Mouse (Mus musculus): ENCODE measurements around the gene Zfp385a. TPM values are rescaled to one million over a fixed set of nuclear protein-coding genes. Genes with fewer than 3 reads are reported as not detected.
A peak's percentile ranks its signal among the peaks of the same experiment; 100 is the strongest.

Gene Zfp385a
- polyA plus RNA-seq, 1 experiment from 2014 or later, result 5.0 TPM

DNA sequence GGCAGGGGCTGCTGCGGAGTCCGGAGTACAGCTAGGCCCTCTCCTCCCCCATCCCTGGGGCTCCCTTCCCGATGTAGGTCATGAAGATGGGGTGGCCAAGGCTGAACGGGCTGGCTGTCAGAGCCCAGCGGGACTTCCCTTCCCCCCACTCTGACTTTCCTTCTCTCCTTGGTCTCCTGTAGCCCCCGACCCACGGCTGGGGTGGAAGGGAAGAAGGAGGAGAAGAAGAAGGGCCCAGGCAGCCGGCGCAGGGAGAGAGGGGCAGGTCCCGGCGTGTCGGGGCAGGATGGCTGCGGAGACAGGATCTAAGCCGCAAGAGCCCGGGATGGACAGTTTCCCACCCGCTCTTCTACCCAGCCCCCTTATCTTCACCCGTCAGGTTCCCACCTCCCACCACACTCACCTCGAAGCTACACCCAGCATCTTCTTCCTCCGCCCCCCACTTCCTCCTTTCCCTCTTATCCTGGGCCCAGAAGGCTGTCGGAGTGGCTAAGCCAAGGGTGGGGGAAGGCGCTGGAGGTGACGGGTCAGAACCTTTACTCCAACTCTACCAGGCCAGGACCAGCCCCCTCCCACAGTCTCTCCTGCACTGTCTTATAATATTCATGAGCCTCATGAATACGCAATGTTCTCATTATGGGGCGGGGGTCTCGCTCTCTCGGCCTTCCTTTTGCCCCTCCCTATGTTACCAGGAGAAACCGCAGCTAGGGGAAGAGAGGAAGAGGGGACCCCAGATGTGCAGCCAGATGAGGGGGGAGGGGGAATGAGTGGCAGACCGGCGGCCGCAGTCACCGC lies 530 bp downstream of the Zfp385a start:
- peak; percentile 42 for DNase-seq (ENCODE audit: low spot score)

DNA sequence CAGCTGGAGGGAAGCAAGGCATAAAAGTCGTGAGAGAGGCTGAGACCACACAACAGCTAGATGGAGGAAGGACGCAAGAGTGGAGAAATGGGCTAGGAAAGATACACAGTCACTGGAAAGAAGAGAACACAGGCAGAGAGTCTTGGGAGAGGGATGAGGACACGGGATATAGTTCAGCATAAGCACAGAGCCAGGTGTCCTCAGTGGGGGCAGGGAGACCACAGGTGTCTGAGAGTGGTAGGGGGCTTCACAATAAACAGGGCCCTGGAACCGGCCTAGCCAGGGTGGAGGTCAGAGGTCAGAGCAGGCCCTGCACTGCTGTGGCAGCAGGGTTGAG lies 1.1 kb downstream of the Zfp385a start:
- no peak for DNase-seq (ENCODE audit: low spot score)

DNA sequence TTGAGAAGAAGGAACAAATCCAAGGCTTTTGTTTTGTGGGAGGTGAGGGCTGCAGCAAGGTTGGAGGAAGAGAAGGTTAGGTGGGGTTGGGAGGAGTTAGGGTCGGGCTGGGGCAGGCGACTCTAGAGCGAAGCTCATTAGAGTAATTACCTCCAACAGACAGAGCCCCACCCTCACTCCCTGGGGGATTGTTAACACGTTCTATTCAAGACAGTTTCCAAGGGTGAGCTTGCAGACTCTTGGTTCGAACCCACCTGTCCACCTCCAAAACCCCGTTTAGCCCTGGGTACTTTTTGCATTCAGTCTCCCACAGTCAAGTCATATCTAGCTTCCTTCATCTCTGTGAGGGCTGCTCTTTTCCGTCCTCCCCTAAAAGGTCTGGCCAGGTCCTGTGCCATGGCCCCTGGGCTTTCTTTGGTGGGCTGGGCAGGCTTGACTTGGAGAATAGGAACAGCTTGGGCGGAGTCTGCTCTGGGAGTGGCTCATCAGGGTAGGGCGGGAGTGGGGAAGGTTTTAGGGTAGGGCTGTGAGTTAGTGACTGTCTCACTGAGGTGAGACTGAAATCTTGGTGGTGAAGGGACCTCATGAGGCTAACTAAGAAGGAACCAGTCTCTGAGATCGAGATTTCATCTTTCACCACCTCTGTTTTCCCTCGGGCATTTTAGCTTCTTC lies 2.8 kb downstream of the Zfp385a start:
- DNase-seq (ENCODE audit: low spot score), result no peak

DNA sequence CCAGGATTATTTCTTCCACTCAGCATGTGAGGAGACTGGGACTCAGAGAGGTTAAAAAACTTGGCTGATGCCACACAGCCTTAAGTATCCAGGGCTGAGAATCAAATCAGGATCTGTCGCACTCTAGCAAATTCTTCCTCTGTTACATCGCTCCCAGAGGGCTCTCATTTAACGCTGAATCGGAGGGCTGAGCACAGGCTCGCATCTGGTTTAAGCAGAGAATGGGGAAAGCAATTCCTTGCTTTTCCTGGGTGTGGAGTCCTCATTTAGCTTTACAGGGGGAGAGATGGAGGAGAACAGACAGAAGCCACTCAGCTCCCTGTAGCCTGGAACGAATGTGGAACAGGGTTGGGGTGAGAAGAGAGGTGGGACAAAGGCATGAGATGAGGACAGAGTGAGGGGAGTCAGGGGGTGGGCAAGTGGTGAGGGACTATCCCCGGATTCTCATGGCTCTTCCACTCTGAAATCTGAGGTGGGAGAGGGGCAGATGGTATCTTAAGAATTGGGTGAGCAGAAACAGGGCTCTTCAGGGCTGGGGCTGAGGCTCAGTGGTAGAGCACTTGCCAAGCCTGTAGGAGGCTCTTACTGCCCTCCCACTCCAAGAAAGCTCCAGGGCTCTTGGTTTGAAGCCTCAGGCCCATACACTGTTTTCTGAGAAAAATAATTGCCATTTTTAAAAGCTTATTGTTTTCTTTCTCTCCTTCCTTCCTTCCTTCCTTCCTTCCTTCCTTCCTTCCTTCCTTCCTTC lies 4.2 kb downstream of the Zfp385a start:
- no peak for DNase-seq (ENCODE audit: low spot score)

DNA sequence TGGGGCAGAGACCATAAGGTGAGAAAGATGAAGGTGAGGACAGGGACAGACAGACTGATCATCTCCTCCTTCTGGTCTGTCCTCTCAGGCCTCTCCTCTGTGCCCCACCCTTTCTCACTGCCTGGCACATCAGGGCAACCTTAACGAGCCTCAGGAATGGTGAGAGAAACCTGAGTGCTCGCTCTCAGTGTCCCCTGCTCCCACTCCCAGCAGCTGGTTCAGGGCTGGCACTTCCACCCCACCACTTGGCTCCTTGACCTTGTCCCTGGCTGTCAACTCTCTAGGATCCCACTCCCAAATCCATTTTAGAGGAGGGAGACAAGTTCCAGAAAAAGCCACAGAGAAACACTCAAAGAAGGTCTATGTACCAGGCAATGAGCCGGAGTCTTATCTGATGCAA lies 4.9 kb downstream of the Zfp385a start:
- DNase-seq (ENCODE audit: low spot score), result no peak

GRCm38 (mm10) chr15:103334194-103334593 lies 5.7 kb downstream of the Zfp385a start:
- no peak for DNase-seq (ENCODE audit: low spot score)

DNA sequence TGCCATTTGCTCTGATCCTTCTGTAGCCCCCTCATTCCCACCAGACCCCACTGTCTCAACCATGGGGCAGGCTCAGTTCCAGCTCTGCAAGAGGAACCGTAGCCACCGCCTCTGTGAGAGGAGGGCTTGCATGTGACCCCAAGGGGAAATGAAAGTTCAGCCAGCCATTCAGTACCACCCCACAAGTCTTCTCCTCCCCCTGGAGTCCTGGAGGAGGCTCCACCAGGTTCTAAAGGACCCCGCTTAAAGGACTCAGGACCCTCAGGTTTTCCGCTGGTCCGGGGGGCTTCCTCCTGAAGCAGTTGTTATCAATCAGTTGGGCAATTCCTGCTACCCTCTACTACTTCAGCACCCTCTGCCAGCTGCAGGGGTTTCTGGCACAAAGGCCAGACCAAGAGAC lies 6.2 kb downstream of the Zfp385a start:
- no peak for DNase-seq (ENCODE audit: low spot score)

- DNase-seq (ENCODE audit: low spot score), result no peak
Observed at GRCm38 (mm10) chr15:103333081-103333615, 6.7 kb downstream of the Zfp385a start.

DNA sequence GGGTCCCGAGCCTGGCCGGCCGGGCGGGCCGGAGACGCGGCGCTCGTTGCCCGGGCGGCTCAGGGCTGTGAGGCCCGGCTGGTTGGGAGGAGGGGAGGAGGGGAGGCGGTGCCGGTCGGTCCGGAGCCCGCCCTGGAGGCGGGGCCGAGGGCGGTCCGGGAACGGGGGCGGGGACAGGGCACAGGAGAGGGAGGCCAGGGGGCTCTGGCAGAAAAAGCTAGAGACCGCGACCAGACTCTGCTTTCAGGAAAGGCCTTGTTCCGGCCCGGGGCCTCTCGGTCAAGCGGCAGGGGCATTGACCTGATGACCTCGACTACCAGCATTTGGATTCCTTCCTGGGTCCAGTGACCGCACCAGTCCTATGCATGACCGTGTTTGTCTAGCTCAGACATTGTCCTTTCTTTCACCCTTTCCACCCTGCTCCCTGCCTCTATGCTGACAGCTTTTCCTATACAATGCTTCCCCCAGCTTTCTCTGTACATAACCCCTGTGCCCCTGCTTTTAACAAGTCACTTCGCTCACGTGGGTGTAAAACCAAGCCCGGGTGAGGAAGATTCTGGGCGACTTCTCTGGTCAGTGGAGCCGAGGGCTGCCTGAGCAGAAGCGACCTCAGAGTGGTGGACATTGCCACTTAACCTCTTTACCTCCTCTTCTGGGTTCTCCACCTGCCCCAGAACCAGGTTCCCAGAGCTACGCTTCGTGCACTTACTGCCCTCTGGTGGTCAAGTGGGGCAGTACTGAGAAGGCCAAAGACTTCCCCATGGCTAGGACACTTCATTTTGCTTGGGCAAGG lies 16.2 kb downstream of the Zfp385a start:
- DNase-seq (ENCODE audit: low spot score), result peak; percentile 76

DNA sequence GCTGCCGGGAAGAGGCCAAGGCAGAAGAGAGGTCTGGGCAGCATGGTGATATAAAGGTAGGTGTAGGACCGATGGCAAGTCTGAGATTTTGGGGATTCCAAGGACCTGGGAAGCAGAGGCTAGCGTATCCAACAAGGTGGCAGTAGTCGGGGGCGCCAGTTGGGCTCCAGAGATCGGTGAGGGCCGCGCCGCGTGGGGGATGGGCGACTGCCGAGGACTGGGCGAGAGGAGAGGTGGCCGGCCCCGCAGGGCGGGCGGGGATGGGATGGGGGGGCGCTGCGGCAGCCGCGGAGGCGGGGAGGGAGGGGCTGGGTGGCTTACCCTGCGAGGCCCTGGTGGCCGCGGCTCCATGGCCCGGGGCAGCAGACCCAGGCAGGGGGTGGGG lies 16.8 kb downstream of the Zfp385a start:
- no peak for DNase-seq (ENCODE audit: low spot score)

GRCm38 (mm10) chr15:103322396-103322795 lies 17.5 kb downstream of the Zfp385a start:
- DNase-seq (ENCODE audit: low spot score), result no peak

- DNase-seq (ENCODE audit: low spot score), result peak; percentile 40
Observed at GRCm38 (mm10) chr15:103321076-103321475, 18.8 kb downstream of the Zfp385a start.

- no peak for DNase-seq (ENCODE audit: low spot score)
Observed at GRCm38 (mm10) chr15:103318201-103318816, 21.6 kb downstream of the Zfp385a start.

GRCm38 (mm10) chr15:103317731-103318130 lies 22.2 kb downstream of the Zfp385a start:
- DNase-seq (ENCODE audit: low spot score), result no peak

DNA sequence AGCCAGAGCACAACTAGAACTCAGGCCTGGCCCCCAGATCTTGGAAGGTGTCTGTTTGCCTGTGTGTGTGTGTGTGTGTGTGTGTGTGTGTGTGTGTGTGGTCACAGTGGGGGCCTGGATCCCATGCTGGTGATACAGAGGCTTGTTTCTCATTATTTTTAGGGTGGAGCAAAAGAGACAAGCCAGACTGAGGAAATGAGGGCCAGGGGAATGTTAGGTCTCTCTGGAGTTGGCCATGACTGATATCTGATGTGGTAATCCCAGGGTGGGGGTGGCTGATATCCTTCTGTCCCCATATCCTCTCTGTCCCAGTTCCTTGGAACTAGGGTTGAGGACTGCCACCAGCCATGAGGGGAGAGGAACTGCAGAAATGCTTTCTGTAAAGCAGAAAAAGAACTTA lies 22.8 kb downstream of the Zfp385a start:
- DNase-seq (ENCODE audit: low spot score), result no peak

GRCm38 (mm10) chr15:103315979-103316776 lies 23.7 kb downstream of the Zfp385a start:
- DNase-seq (ENCODE audit: low spot score), result no peak

DNA sequence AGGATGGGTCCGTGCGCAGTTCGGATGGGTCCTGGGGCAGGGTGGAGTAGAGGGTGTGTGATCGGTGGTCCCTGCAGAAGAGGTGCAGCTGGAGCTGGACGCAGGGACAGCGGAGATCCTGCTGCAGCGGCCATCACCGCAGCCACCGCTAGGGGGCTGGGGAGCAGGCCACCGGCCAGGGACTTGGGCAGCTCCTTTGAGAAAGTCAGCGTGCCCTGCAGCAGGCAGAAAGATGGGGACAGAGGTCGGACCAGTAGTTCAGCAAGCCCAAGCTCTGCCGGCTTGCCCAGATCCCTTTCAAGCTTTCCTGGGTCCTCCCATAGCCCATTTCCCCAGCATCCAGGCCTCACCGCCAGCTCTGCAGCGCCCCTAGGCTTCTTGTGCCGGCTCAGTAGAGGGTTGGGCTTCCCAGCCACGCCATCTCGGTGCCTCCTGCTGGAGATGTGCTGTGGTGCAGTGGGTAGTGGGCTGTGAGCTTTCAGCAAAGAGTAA lies 24.8 kb downstream of the Zfp385a start:
- no peak for DNase-seq (ENCODE audit: low spot score)

DNA sequence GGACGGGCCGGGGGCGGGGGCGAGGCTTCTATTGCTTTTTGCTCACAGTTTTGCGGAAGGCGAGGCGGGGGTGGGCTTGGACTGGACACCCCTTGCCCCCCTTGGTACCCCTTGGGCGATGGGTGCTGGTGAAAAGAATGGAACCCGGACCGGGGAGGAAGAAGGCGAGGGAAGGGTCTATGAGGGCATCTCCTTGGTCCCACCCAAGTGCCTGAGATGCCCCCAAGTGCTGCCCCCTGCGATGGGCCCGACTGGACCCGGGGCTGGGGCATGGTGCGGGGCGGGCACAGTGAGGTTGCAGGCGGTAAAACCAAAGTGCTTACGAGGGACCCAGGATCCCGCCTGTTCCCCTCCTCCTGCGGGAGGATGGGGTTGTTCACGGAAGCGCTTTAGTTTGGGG lies 25.7 kb downstream of the Zfp385a start:
- no peak for DNase-seq (ENCODE audit: low spot score)

- DNase-seq (ENCODE audit: low spot score), result peak; percentile 67
Observed at GRCm38 (mm10) chr15:103313495-103314095, 26.3 kb downstream of the Zfp385a start.
